Mouse (Mus musculus) limb, embryonic 14.5 days (tissue): ENCODE data around the gene Rapgef3. TPM values are rescaled to one million over a fixed set of nuclear protein-coding genes. Genes with fewer than 3 reads are reported as not detected.

ENCODE experiments used
- ATAC-seq: fragments of 200-750 bp; cut with Nextera tagmentation; 2 replicates; pipeline ENCODE4 v1.8.0; 2017; ENCODE audit warnings: low read depth, moderate number of reproducible peaks, moderate TSS enrichment; ENCODE audit not compliant: low FRiP score
- DNase-seq: peaks from one replicate; pipeline ENCODE4 v3.0.0-alpha.2; 2015; ENCODE audit warnings: low spot score
- H3K27ac ChIP-seq: fragments of 300-500 bp; sonication (generic); replicated peaks from 2 replicates; pipeline ENCODE4 v1.5.1; 2014; ENCODE audit warnings: low read depth, mild to moderate bottlenecking, low read length, moderate library complexity, mixed read lengths
- H3K27me3 ChIP-seq: fragments of 300-500 bp; sonication (generic); 2 replicates; pipeline ENCODE4 v1.6.1; 2014; ENCODE audit warnings: low read length, mixed read lengths; ENCODE audit not compliant: control insufficient read depth, insufficient read depth
- H3K36me3 ChIP-seq: fragments of 300-500 bp; sonication (generic); 2 replicates; pipeline ENCODE4 v1.6.1; 2014; ENCODE audit warnings: mild to moderate bottlenecking, low read length, moderate library complexity, mixed read lengths; ENCODE audit not compliant: control insufficient read depth, insufficient read depth
- H3K4me1 ChIP-seq: fragments of 300-500 bp; sonication (generic); 2 replicates; pipeline ENCODE4 v1.6.1; 2014; ENCODE audit warnings: antibody characterized with exemption, low read length, mixed read lengths; ENCODE audit not compliant: control insufficient read depth, insufficient read depth
- H3K4me2 ChIP-seq: fragments of 300-500 bp; sonication (generic); replicated peaks from 2 replicates; pipeline ENCODE4 v1.6.1; 2014; ENCODE audit warnings: low read depth, mild to moderate bottlenecking, low read length, moderate library complexity; ENCODE audit not compliant: severe bottlenecking
- H3K4me3 ChIP-seq: fragments of 300-500 bp; sonication (generic); replicated peaks from 2 replicates; pipeline ENCODE4 v1.5.1; 2014; ENCODE audit warnings: low read length
- H3K9ac ChIP-seq: fragments of 300-500 bp; sonication (generic); 2 replicates; pipeline ENCODE4 v1.6.1; 2014; ENCODE audit warnings: mild to moderate bottlenecking, low read depth, low read length, moderate library complexity; ENCODE audit not compliant: severe bottlenecking
- H3K9me3 ChIP-seq: fragments of 300-500 bp; sonication (generic); 2 replicates; pipeline ENCODE4 v1.6.1; 2016; ENCODE audit warnings: low read length; ENCODE audit not compliant: control insufficient read depth
- POLR2A ChIP-seq: fragments of 200-500 bp; IDR thresholded peaks from 2 replicates; pipeline ENCODE4 v1.8.0; 2012; ENCODE audit warnings: inconsistent platforms, mild to moderate bottlenecking, moderate library complexity, borderline replicate concordance; ENCODE audit not compliant: insufficient read depth, insufficient read length; ENCODE audit errors: extremely low read depth
- WGBS: fragments of 180-500 bp; shearing (Covaris S2); extraction: QIAGEN DNeasy Blood & Tissue Kit; methylation state at CpG from one replicate; pipeline ENCODE4 v1.1.7; 2014; 5-methylcytosine and 5-hydroxymethylcytosine counted together
- polyA plus RNA-seq, 2 experiments: library from polyadenylated mRNA; depleted of rRNA in 1 of 2; stranded (reverse) in 1 of 2; unstranded in 1 of 2; fragments of >200 nt; fragmentation: Nextera tagmentation in 1 of 2; extraction: Ambion mirVana in 1 of 2; gene quantifications; 2 replicates each; pipeline versions ENCODE4 v1.2.1 to v1.2.3; 2012 to 2014

Rapgef3 gene
- polyA plus RNA-seq, 2 experiments = 8.0 to 21.7 TPM

GRCm38 (mm10) chr15:97762733-97763132 is 5.0 kb downstream of the Rapgef3 start:
- peaks cover 6% of the 10 kb centered on the region; the same call in 1 of the 2 replicates for H3K27me3 ChIP-seq
- peaks cover 21% of the 10 kb centered on the region for H3K4me1 ChIP-seq
- H3K9ac ChIP-seq = no peak overlapping the region
- no peak overlapping the region for H3K4me3 ChIP-seq
- 47% methylated on average over 9 of the region's 9 CpGs for WGBS
- H3K27ac ChIP-seq = no peak overlapping the region
- DNase-seq = no peak
- no peaks in the 10 kb centered on the region for H3K9me3 ChIP-seq
- no peak overlapping the region for H3K4me2 ChIP-seq
- no peak for TF ChIP-seq POLR2A
- H3K36me3 ChIP-seq = peaks cover 5% of the 10 kb centered on the region
- no peak for ATAC-seq

- no peak for ATAC-seq
- TF ChIP-seq POLR2A = no peak
- Histone ChIP-seq H3K4me1 (peaks cover 11% of the 10 kb centered on the region), H3K9me3 (no peaks in the 10 kb centered on the region), H3K9ac (no peak overlapping the region), H3K36me3 (peaks cover 14% of the 10 kb centered on the region), H3K27me3 (0 out of 2 replicates have a peak, but pooled peaks cover under 1% of the 10 kb centered on the region), H3K4me2 (no peak overlapping the region), H3K4me3 (no peak overlapping the region), H3K27ac (no peak overlapping the region)
- no peak for DNase-seq
- 41% methylated on average over 13 of the region's 13 CpGs for WGBS
Observed at GRCm38 (mm10) chr15:97761438-97761837, 6.3 kb downstream of the Rapgef3 start.

GRCm38 (mm10) chr15:97760952-97761351 is 6.8 kb downstream of the Rapgef3 start:
- DNase-seq (no peak), ATAC-seq (no peak)
- no peak overlapping the region for H3K27ac ChIP-seq
- WGBS = 77% methylated on average over 5 of the region's 5 CpGs
- peaks cover 14% of the 10 kb centered on the region for H3K36me3 ChIP-seq
- H3K27me3 ChIP-seq = no peaks in the 10 kb centered on the region
- peaks cover 7% of the 10 kb centered on the region for H3K4me1 ChIP-seq
- no peak overlapping the region for H3K9ac ChIP-seq
- no peak overlapping the region for H3K4me3 ChIP-seq
- no peaks in the 10 kb centered on the region for H3K9me3 ChIP-seq
- no peak overlapping the region for H3K4me2 ChIP-seq
- TF ChIP-seq POLR2A = no peak

- Histone ChIP-seq H3K27ac (no peak overlapping the region), H3K4me1 (peaks cover 4% of the 10 kb centered on the region), H3K36me3 (peaks cover 14% of the 10 kb centered on the region), H3K9me3 (no peaks in the 10 kb centered on the region), H3K4me3 (no peak overlapping the region), H3K27me3 (no peaks in the 10 kb centered on the region), H3K9ac (no peak overlapping the region), H3K4me2 (no peak overlapping the region)
- no peak for TF ChIP-seq POLR2A
- WGBS = 94% methylated on average over 9 of the region's 9 CpGs
- no peak for DNase-seq
- ATAC-seq = no peak
Observed at GRCm38 (mm10) chr15:97760006-97760405, 7.8 kb downstream of the Rapgef3 start.

GRCm38 (mm10) chr15:97755361-97755760 is 12.4 kb downstream of the Rapgef3 start:
- no peak for TF ChIP-seq POLR2A
- H3K4me3 ChIP-seq = no peak overlapping the region
- DNase-seq (no peak), ATAC-seq (no peak)
- H3K9me3 ChIP-seq = no peaks in the 10 kb centered on the region
- H3K4me1 ChIP-seq = peaks cover 13% of the 10 kb centered on the region
- H3K27me3 ChIP-seq = no peaks in the 10 kb centered on the region
- 59% methylated on average over 8 of the region's 8 CpGs for WGBS
- no peak overlapping the region for H3K4me2 ChIP-seq
- no peak overlapping the region for H3K27ac ChIP-seq
- H3K36me3 ChIP-seq = peaks cover 14% of the 10 kb centered on the region
- no peak overlapping the region for H3K9ac ChIP-seq

GRCm38 (mm10) chr15:97754476-97754875 is 13.3 kb downstream of the Rapgef3 start:
- no peak for TF ChIP-seq POLR2A
- Histone ChIP-seq H3K4me1 (peaks cover 19% of the 10 kb centered on the region), H3K36me3 (peaks cover 10% of the 10 kb centered on the region), H3K27ac (no peak overlapping the region), H3K4me3 (no peak overlapping the region), H3K27me3 (no peaks in the 10 kb centered on the region), H3K9me3 (no peaks in the 10 kb centered on the region), H3K9ac (0 out of 2 replicates have a peak overlapping the region, but pooled peaks have one; percentile 16), H3K4me2 (no peak overlapping the region)
- DNase-seq (no peak), ATAC-seq (no peak)
- 56% methylated on average over 6 of the region's 6 CpGs for WGBS
